Mouse (Mus musculus) limb, embryonic 11.5 days (tissue): ENCODE measurements around the gene Gpat3. TPM values are rescaled to one million over a fixed set of nuclear protein-coding genes. Genes with fewer than 3 reads are reported as not detected.

ENCODE experiments used
- ATAC-seq: fragments of 200-750 bp; cut with Nextera tagmentation; 2 replicates; pipeline ENCODE4 v1.8.0; 2017; ENCODE audit warnings: low read depth; ENCODE audit not compliant: insufficient number of reproducible peaks, low FRiP score, low TSS enrichment
- DNase-seq: peaks from one replicate; pipeline ENCODE4 v3.0.0-alpha.2; 2015; ENCODE audit warnings: low spot score
- H3K27ac ChIP-seq: fragments of 300-500 bp; sonication (generic); replicated peaks from 2 replicates; pipeline ENCODE4 v1.5.1; 2014; ENCODE audit warnings: low read depth, mild to moderate bottlenecking, low read length
- H3K27me3 ChIP-seq: fragments of 300-500 bp; sonication (generic); 2 replicates; pipeline ENCODE4 v1.6.1; 2014; ENCODE audit warnings: mild to moderate bottlenecking, low read length, mixed read lengths; ENCODE audit not compliant: control insufficient read depth, insufficient read depth
- H3K36me3 ChIP-seq: fragments of 300-500 bp; sonication (generic); 2 replicates; pipeline ENCODE4 v1.6.1; 2014; ENCODE audit warnings: mild to moderate bottlenecking, low read length, moderate library complexity, mixed read lengths; ENCODE audit not compliant: control insufficient read depth, insufficient read depth
- H3K4me1 ChIP-seq: fragments of 300-500 bp; sonication (generic); 2 replicates; pipeline ENCODE4 v1.6.1; 2014; ENCODE audit warnings: low read length, mixed read lengths; ENCODE audit not compliant: control insufficient read depth, insufficient read depth
- H3K4me2 ChIP-seq: fragments of 300-500 bp; sonication (generic); 2 replicates; pipeline ENCODE4 v1.6.1; 2014; ENCODE audit warnings: low read depth, mild to moderate bottlenecking, moderate library complexity; ENCODE audit not compliant: severe bottlenecking
- H3K4me3 ChIP-seq: fragments of 300-500 bp; sonication (generic); 2 replicates; pipeline ENCODE4 v1.5.1; 2014; ENCODE audit warnings: low read depth, low read length
- H3K9ac ChIP-seq: fragments of 300-500 bp; sonication (generic); 2 replicates; pipeline ENCODE4 v1.6.1; 2014; ENCODE audit warnings: mild to moderate bottlenecking, low read length
- H3K9me3 ChIP-seq: fragments of 300-500 bp; sonication (generic); 2 replicates; pipeline ENCODE4 v1.6.1; 2016; ENCODE audit warnings: low read length; ENCODE audit not compliant: control insufficient read depth
- WGBS: fragments of 180-500 bp; shearing (Covaris S2); extraction: QIAGEN DNeasy Blood & Tissue Kit; methylation state at CpG from one replicate; pipeline ENCODE4 v1.1.7; 2014; 5-methylcytosine and 5-hydroxymethylcytosine counted together
- polyA plus RNA-seq: library from polyadenylated mRNA; unstranded; fragments of >200 nt; fragmentation: Nextera tagmentation; extraction: Ambion mirVana; gene quantifications from 2 replicates; pipeline ENCODE4 v1.2.1, GENCODE M21; 2014

The Gpat3 gene
- polyA plus RNA-seq: 0.40 and 0.45 TPM in 2 replicates

- Histone ChIP-seq H3K9ac (peak within 1 kb of the TSS; percentile 53), H3K27ac (no peak within 1 kb of the TSS), H3K36me3 (no peaks in the 10 kb centered on the region), H3K4me3 (peak within 1 kb of the TSS; percentile 60), H3K4me2 (peak within 1 kb of the TSS; percentile 99), H3K9me3 (no peaks in the 10 kb centered on the region), H3K4me1 (peaks cover 4% of the 10 kb centered on the region; the same call in 1 of the 2 replicates), H3K27me3 (peaks cover 24% of the 10 kb centered on the region)
- DNase-seq (peak; percentile 64), ATAC-seq (no peak)
- WGBS: under 1% methylated on average over 16 of the region's 16 CpGs
These were observed at the start of gene Gpat3 for GRCm38 (mm10) chr5:100845485-100845847. Gene Gpat3, plus strand, starts transcription at chr5:100845713.

GRCm38 (mm10) chr5:100798165-100798860 lies 47.2 kb upstream of the Gpat3 start, which contains the start of the genes Helq and Mrps18c:
Gene Helq, minus strand, starts transcription at chr5:100798598.
Gene Mrps18c, plus strand, starts transcription at chr5:100798627.
- H3K4me1 ChIP-seq: peaks cover 9% of the 10 kb centered on the region; the same call in 1 of the 2 replicates
- no peaks in the 10 kb centered on the region for H3K9me3 ChIP-seq
- ATAC-seq: peak; percentile 94
- peak within 1 kb of the TSS; percentile 79 for H3K9ac ChIP-seq
- peak within 1 kb of the TSS; percentile 81 for H3K4me3 ChIP-seq
- H3K36me3 ChIP-seq: no peaks in the 10 kb centered on the region
- peak within 1 kb of the TSS; percentile 90 for H3K4me2 ChIP-seq
- WGBS: under 1% methylated on average over 67 of the region's 67 CpGs
- peak; percentile 95 for DNase-seq
- no peak within 1 kb of the TSS for H3K27ac ChIP-seq
- no peaks in the 10 kb centered on the region for H3K27me3 ChIP-seq

- Histone ChIP-seq H3K27me3 (no peaks in the 10 kb centered on the region), H3K4me1 (no peaks in the 10 kb centered on the region), H3K9me3 (no peaks in the 10 kb centered on the region), H3K4me2 (no peak overlapping the region), H3K36me3 (0 out of 2 replicates have a peak, but pooled peaks cover 6% of the 10 kb centered on the region), H3K4me3 (no peak overlapping the region), H3K27ac (no peak overlapping the region), H3K9ac (no peak overlapping the region)
- 85% methylated on average over 4 of the region's 4 CpGs for WGBS
- ATAC-seq (no peak), DNase-seq (no peak)
These were observed 27.2 kb upstream of the Gpat3 start for GRCm38 (mm10) chr5:100818341-100818740.

GRCm38 (mm10) chr5:100819568-100820480 lies 25.7 kb upstream of the Gpat3 start:
- Histone ChIP-seq H3K4me1 (no peaks in the 10 kb centered on the region), H3K27me3 (no peaks in the 10 kb centered on the region), H3K27ac (peak overlapping the region; percentile 80), H3K36me3 (0 out of 2 replicates have a peak, but pooled peaks cover 2% of the 10 kb centered on the region), H3K9ac (peak overlapping the region; percentile 96), H3K9me3 (no peaks in the 10 kb centered on the region), H3K4me3 (peak overlapping the region; percentile 72), H3K4me2 (peak overlapping the region; percentile 65)
- ATAC-seq (no peak), DNase-seq (no peak)
- 31% methylated on average over 16 of the region's 16 CpGs for WGBS

- 0 out of 2 replicates have a peak, but pooled peaks cover 2% of the 10 kb centered on the region for H3K36me3 ChIP-seq
- ATAC-seq: peak; percentile 93
- WGBS: under 1% methylated on average over 63 of the region's 63 CpGs
- DNase-seq: peak; percentile 92
- H3K4me2 ChIP-seq: peak within 1 kb of the TSS; percentile 65
- no peaks in the 10 kb centered on the region for H3K4me1 ChIP-seq
- H3K4me3 ChIP-seq: peak within 1 kb of the TSS; percentile 72
- H3K9ac ChIP-seq: peak within 1 kb of the TSS; percentile 96
- H3K9me3 ChIP-seq: no peaks in the 10 kb centered on the region
- peak within 1 kb of the TSS; percentile 80 for H3K27ac ChIP-seq
- H3K27me3 ChIP-seq: no peaks in the 10 kb centered on the region
These were observed 24.9 kb upstream of the Gpat3 start, which contains the start of gene Abraxas1 for GRCm38 (mm10) chr5:100820483-100821184. Gene Abraxas1, minus strand, starts transcription at chr5:100820965.

- H3K4me3 ChIP-seq: peak overlapping the region; percentile 72; the same call in 1 of the 2 replicates
- H3K4me1 ChIP-seq: no peaks in the 10 kb centered on the region
- H3K9ac ChIP-seq: no peak overlapping the region
- H3K27me3 ChIP-seq: no peaks in the 10 kb centered on the region
- no peak overlapping the region for H3K4me2 ChIP-seq
- no peaks in the 10 kb centered on the region for H3K9me3 ChIP-seq
- H3K36me3 ChIP-seq: 0 out of 2 replicates have a peak, but pooled peaks cover 2% of the 10 kb centered on the region
- DNase-seq (no peak), ATAC-seq (no peak)
- WGBS: 85% methylated on average over 8 of the region's 8 CpGs
- no peak overlapping the region for H3K27ac ChIP-seq
These were observed 24.1 kb upstream of the Gpat3 start for GRCm38 (mm10) chr5:100821375-100821774.

GRCm38 (mm10) chr5:100822826-100823225 lies 22.7 kb upstream of the Gpat3 start:
- H3K4me2 ChIP-seq: no peak overlapping the region
- H3K36me3 ChIP-seq: 0 out of 2 replicates have a peak, but pooled peaks cover 2% of the 10 kb centered on the region
- H3K27ac ChIP-seq: no peak overlapping the region
- H3K4me1 ChIP-seq: no peaks in the 10 kb centered on the region
- DNase-seq (no peak), ATAC-seq (no peak)
- H3K9ac ChIP-seq: no peak overlapping the region
- no peaks in the 10 kb centered on the region for H3K27me3 ChIP-seq
- H3K9me3 ChIP-seq: no peaks in the 10 kb centered on the region
- 77% methylated on average over 7 of the region's 7 CpGs for WGBS
- no peak overlapping the region for H3K4me3 ChIP-seq

GRCm38 (mm10) chr5:100825975-100826374 lies 19.5 kb upstream of the Gpat3 start:
- H3K4me1 ChIP-seq: no peaks in the 10 kb centered on the region
- no peak overlapping the region for H3K4me3 ChIP-seq
- no peak overlapping the region for H3K9ac ChIP-seq
- DNase-seq: no peak
- H3K9me3 ChIP-seq: no peaks in the 10 kb centered on the region
- H3K27ac ChIP-seq: no peak overlapping the region
- 28% methylated on average over 2 of the region's 2 CpGs for WGBS
- H3K27me3 ChIP-seq: no peaks in the 10 kb centered on the region
- ATAC-seq: no peak
- no peaks in the 10 kb centered on the region for H3K36me3 ChIP-seq
- no peak overlapping the region for H3K4me2 ChIP-seq
